Mouse (Mus musculus): ENCODE results near the gene Klhl32.

DNA sequence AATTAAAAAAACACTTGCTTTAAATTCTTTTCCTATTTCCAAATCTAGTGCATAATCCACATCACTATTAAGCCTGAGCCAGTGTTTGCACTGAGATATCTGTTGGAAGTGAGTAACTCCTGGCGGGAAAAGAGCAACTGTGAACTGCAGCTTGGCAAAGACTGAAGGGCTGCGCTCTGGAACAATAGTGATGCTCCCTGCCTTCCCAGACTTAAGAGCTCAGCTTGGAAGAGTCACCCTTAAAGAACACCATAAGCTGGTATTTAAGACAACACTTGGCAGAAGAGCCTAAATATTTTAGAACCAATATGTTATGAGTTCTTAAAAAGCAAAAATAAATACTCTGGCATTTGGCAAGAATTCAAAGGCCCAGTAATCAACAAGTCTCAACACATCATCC lies 55.7 kb downstream of the Klhl32 start:
- TF ChIP-seq CTCF (IDR thresholded peaks at IDR 0.05; ENCODE audit: borderline replicate concordance, extremely low read depth, insufficient read depth, insufficient read length) (no peak), POLR2A (IDR thresholded peaks at IDR 0.05; ENCODE audit: borderline replicate concordance, extremely low read depth, insufficient read depth, insufficient read length, poor library complexity, severe bottlenecking) (no peak)

Measured in brain, embryonic 14.5 days (tissue).